Mouse (Mus musculus): ENCODE measurements at regions not wholly inside any gene's neighbourhood (a gene's known extent, or its start where the extent isn't known, plus 50 kb on each side); places are given as distances from the start of the nearest gene placed in this dataset.
A peak's percentile ranks its signal among the peaks of the same experiment; 100 is the strongest.

DNA sequence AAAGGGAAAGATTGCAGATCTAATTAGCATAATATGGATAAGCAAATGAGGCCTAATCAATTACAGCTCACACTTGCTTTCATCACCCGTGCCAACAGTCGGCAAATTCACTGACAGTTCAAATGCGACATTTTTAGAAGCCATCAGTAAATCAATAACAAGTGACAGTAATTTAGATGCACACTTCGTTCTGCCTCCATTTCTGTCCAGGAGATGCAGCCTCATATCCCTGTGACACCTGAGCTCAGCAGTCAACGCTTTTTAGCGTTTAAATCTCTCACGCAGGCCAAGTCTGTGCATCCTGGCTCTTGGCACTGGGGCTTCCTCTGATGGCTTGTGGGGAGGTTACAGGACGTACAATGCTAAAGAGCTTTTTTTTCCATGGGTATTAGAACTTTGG, 218.0 kb downstream of the Nuf2 start:
- Histone ChIP-seq H3K9ac (replicated peaks) (no peak overlapping the region), H3K4me1 (no peaks in the 10 kb centered on the region), H3K36me3 (no peaks in the 10 kb centered on the region), H3K9me3 (replicated peaks) (no peaks in the 10 kb centered on the region), H3K4me2 (no peak overlapping the region), H3K4me3 (replicated peaks) (no peak overlapping the region), H3K27me3 (replicated peaks) (no peaks in the 10 kb centered on the region), H3K27ac (replicated peaks) (no peak overlapping the region)
- no peak for ATAC-seq (ENCODE audit: low FRiP score)
- WGBS = 59% methylated on average over 8 of the region's 8 CpGs

DNA sequence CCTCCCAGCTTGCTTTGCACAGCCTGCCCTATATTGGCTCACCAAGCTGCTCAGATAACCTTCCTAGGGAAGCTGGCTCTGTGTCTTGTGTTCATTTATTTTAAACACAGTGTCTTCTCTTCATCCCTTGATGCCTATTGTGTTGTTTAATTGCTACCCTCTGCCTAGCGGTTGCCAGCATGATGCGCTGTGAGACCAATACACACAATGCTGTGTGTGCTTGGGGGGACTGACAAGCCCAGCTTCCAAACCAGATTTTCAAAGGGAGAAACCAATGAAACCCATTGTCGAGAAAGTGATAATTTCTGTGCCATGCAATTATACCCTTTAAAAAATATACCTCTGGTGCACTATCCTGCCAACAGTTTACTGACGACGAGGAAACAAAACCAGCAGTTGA, 247.8 kb downstream of the Nuf2 start:
- 82% methylated on average over 5 of the region's 5 CpGs for WGBS
- Histone ChIP-seq H3K36me3 (no peaks in the 10 kb centered on the region; the same call in 1 of the 2 replicates), H3K4me3 (replicated peaks) (no peak overlapping the region), H3K27me3 (replicated peaks) (no peaks in the 10 kb centered on the region), H3K27ac (replicated peaks) (no peak overlapping the region), H3K9ac (replicated peaks) (no peak overlapping the region), H3K4me2 (no peak overlapping the region), H3K9me3 (replicated peaks) (no peaks in the 10 kb centered on the region), H3K4me1 (no peaks in the 10 kb centered on the region)
- no peak for ATAC-seq (ENCODE audit: low FRiP score)

DNA sequence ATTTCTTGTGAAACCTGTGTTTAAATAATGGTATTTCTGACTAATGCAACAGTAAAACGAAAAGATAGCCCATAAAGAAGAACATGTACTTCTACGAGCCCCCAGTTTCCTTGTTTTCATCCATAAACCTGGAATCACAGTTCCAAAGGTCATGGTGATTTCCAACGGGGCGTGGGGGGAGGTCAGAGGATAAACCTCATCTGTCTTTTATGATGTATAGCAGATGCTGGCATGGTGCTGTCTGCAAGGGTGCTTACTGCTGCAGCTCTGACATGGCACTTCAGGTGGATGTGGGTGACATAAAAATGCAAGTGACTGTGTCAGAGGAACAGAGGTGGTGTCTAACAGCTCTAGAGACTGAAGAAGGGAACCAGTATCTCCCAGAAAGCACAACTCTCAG, 260.5 kb downstream of the Nuf2 start:
- no peak overlapping the region for H3K27ac ChIP-seq (replicated peaks)
- H3K36me3 ChIP-seq = no peaks in the 10 kb centered on the region
- no peak for ATAC-seq (ENCODE audit: low FRiP score)
- no peak overlapping the region for H3K4me3 ChIP-seq (replicated peaks)
- no peaks in the 10 kb centered on the region for H3K4me1 ChIP-seq
- 75% methylated on average over 4 of the region's 4 CpGs for WGBS
- H3K27me3 ChIP-seq (replicated peaks) = no peaks in the 10 kb centered on the region
- H3K9ac ChIP-seq (replicated peaks) = no peak overlapping the region
- H3K4me2 ChIP-seq = no peak overlapping the region
- no peaks in the 10 kb centered on the region for H3K9me3 ChIP-seq (replicated peaks)

DNA sequence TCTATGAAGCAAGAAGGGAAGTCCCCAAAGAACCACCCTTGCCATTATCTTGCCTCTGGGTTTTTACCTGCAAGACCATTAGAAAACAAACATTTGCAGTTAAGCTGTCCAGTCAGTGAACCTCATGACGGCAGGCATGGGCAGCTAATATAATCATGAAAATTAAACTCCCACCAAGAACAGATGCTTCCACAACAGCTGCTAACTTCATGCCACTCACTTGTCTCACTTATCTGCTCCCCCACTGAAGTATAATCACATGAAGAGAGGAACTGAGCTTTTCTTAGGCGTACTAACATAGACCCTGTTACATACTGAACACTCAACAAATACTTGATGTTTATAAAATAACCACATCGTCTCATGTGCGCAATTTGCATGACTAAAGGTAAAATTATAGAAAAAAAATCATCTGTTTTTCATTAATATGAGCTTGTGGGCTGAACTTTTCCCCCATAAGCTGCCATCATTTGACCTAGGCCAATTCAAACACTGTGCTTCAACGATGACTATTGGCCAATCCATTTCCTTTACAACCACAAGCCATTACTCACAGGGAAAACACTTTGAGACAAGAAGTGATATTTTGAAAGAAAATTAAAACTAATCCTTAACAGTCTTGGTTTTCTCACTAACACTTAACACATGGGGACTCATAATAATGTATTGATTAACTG, 267.1 kb downstream of the Nuf2 start:
- Histone ChIP-seq H3K4me2 (no peak overlapping the region), H3K27ac (replicated peaks) (no peak overlapping the region), H3K4me1 (0 out of 2 replicates have a peak, but pooled peaks cover 5% of the 10 kb centered on the region), H3K4me3 (replicated peaks) (no peak overlapping the region), H3K36me3 (no peaks in the 10 kb centered on the region), H3K9ac (replicated peaks) (no peak overlapping the region), H3K9me3 (replicated peaks) (no peaks in the 10 kb centered on the region), H3K27me3 (replicated peaks) (no peaks in the 10 kb centered on the region)
- ATAC-seq (ENCODE audit: low FRiP score) = no peak
- 82% methylated on average over 5 of the region's 5 CpGs for WGBS

DNA sequence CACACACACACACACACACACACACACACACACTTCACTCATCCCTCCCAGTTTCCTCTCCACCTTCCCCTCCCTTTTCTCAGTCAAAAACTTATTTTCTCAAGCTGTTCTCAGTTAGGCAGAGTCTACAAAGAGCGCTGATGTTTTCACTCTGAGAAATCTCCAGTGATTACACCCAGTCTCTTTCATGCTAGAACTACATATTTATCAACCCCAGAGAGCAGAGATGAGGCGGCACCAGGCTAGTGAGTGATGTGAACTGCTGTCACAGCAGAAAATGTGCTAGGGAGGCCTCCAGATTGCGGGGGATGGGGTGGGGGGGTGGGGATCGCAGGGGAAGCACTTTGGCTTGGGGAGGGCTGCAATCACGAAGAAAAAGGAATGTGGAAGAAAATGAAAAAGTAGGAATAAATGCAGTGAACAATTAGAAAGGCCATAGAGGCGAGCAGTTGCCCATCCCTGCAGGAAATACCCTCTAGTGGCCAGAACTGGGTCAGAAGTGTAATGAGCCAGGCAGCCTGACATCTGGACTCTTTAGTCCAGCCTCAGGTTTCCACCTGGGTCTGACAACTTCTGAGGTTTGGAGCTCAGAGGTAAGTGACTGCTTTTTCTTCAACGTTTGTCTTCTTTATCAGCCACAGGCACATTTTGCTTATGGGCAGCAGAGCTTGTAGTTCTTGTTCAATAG, 276.9 kb downstream of the Nuf2 start:
- H3K9ac ChIP-seq (replicated peaks) = no peak overlapping the region
- no peak overlapping the region for H3K4me3 ChIP-seq (replicated peaks)
- no peak overlapping the region for H3K4me2 ChIP-seq
- H3K27me3 ChIP-seq (replicated peaks) = no peaks in the 10 kb centered on the region
- no peaks in the 10 kb centered on the region for H3K36me3 ChIP-seq
- H3K9me3 ChIP-seq (replicated peaks) = no peaks in the 10 kb centered on the region
- H3K4me1 ChIP-seq = 0 out of 2 replicates have a peak, but pooled peaks cover under 1% of the 10 kb centered on the region
- ATAC-seq (ENCODE audit: low FRiP score) = no peak
- no peak overlapping the region for H3K27ac ChIP-seq (replicated peaks)
- 60% methylated on average over 7 of the region's 7 CpGs for WGBS

DNA sequence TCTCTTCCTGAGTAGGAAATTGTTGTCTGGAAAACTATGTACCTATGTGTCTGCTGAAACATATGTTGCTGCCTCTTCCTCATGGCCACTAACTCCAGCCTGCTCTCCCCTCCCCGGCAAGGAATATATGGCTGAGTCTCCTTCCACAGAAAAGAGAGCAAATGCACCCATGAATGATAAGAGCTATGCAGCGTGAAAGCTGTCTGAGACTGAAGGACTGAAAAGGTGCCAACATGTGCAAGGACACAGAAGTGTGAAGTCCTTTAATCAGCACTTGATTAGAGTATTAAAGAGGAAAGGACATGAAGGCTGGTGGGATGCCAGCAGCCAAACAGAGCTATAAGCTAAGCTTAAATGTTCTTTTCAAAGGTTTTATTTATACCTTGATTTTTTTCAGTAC, 279.1 kb downstream of the Nuf2 start:
- Histone ChIP-seq H3K4me1 (no peaks in the 10 kb centered on the region), H3K4me3 (replicated peaks) (no peak overlapping the region), H3K36me3 (no peaks in the 10 kb centered on the region), H3K4me2 (no peak overlapping the region), H3K27ac (replicated peaks) (no peak overlapping the region), H3K27me3 (replicated peaks) (no peaks in the 10 kb centered on the region), H3K9ac (replicated peaks) (no peak overlapping the region), H3K9me3 (replicated peaks) (no peaks in the 10 kb centered on the region)
- WGBS = 73% methylated on average over 2 of the region's 2 CpGs
- ATAC-seq (ENCODE audit: low FRiP score) = no peak

DNA sequence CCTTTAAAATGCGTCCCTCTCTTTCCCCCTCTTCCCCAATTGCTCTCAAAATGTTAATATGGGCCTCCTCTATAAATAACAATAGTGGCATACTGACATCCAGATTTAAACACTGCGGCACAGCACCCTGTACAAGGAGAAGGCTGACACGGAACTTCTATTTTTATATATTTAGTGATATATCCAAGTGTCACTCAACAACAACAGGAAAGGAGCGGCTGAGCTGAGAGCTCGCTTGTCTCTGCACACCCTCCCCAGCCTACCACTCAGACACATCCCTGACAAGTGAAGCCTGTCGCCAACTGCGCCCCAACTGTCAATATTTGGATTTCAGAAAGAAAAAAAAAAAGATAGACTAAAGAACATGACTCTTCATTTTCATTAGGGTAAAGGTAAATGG, 282.2 kb downstream of the Nuf2 start:
- H3K4me3 ChIP-seq (replicated peaks) = no peak overlapping the region
- no peak overlapping the region for H3K4me2 ChIP-seq
- H3K9me3 ChIP-seq (replicated peaks) = no peaks in the 10 kb centered on the region
- ATAC-seq (ENCODE audit: low FRiP score) = no peak
- no peak overlapping the region for H3K9ac ChIP-seq (replicated peaks)
- no peaks in the 10 kb centered on the region for H3K4me1 ChIP-seq
- no peaks in the 10 kb centered on the region for H3K36me3 ChIP-seq
- H3K27ac ChIP-seq (replicated peaks) = no peak overlapping the region
- no peaks in the 10 kb centered on the region for H3K27me3 ChIP-seq (replicated peaks)
- WGBS = 92% methylated on average over 7 of the region's 7 CpGs

DNA sequence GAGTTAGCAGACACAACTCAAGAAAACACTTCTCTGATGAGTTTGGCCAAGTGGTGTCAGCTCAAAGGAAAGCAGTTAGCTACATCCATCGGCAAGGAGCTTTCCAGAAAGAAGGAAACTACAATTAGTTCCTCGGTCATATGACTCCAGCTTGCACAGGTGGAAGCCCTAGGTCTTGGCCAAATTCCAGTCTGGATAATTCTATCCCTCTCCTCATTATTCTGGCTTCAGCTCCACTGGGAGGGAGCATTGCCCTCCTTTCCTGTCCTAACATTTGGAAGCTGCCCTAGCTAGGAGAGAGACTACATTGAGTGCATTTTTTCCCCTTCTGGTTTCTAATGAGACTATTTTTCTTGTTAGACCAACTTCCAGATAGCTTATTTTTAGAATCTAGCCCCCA, 290.9 kb downstream of the Nuf2 start:
- no peak overlapping the region for H3K9ac ChIP-seq (replicated peaks)
- ATAC-seq (ENCODE audit: low FRiP score) = no peak
- H3K9me3 ChIP-seq (replicated peaks) = no peaks in the 10 kb centered on the region
- H3K4me2 ChIP-seq = no peak overlapping the region
- peaks cover 5% of the 10 kb centered on the region for H3K4me1 ChIP-seq
- no peaks in the 10 kb centered on the region for H3K27me3 ChIP-seq (replicated peaks)
- WGBS = 84% methylated on average over 2 of the region's 2 CpGs
- H3K27ac ChIP-seq (replicated peaks) = no peak overlapping the region
- no peaks in the 10 kb centered on the region for H3K36me3 ChIP-seq
- no peak overlapping the region for H3K4me3 ChIP-seq (replicated peaks)

DNA sequence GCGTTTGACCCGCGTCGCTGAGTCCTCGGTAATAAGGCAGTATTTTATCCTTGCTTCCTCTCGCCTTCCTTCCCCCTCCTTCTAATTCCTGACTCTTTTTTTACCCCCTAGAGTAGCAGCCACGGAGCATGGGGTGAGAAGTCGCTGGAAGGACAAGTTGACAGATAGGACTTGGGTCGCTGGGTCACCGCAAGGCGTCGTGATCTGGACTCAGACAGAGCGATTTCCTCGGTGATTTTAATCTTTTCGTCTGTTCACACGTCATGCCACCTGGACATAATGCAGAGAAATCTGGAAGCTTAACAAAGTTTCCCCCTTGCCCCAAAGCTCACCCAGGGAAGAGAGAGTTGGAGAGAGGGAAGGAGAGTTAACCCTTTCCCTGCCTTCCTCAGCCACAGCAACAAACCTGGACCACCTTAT, 292.6 kb downstream of the Nuf2 start:
- no peaks in the 10 kb centered on the region for H3K9me3 ChIP-seq (replicated peaks)
- no peak overlapping the region for H3K27ac ChIP-seq (replicated peaks)
- ATAC-seq (ENCODE audit: low FRiP score) = no peak
- peaks cover 5% of the 10 kb centered on the region for H3K4me1 ChIP-seq
- H3K27me3 ChIP-seq (replicated peaks) = no peaks in the 10 kb centered on the region
- H3K4me3 ChIP-seq (replicated peaks) = no peak overlapping the region
- H3K36me3 ChIP-seq = no peaks in the 10 kb centered on the region
- WGBS = 14% methylated on average over 16 of the region's 16 CpGs
- H3K9ac ChIP-seq (replicated peaks) = no peak overlapping the region
- H3K4me2 ChIP-seq = peak overlapping the region; percentile 41

DNA sequence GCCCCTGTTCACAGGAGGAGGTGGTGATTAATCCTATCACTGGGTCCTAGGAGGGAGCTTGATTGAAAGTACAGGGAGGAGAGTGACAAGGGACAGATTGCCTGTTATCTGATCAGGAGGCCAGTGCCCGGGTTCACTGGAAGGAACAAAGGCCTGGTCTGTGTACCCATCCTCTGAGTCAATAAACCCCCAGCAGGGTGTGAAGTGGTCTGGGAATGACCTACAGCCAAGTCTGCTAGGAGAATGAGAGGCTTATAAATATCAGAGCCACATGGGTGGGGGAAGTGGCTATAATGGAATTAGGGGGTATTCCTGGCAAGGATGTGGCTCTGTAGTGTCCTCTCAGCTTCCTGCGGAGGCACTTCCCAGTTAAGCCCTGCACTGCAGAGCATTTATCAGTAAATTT, 296.0 kb downstream of the Nuf2 start:
- Histone ChIP-seq H3K9ac (replicated peaks) (no peak overlapping the region), H3K4me1 (peaks cover 5% of the 10 kb centered on the region), H3K4me2 (no peak overlapping the region), H3K9me3 (replicated peaks) (no peaks in the 10 kb centered on the region), H3K4me3 (replicated peaks) (no peak overlapping the region), H3K27ac (replicated peaks) (no peak overlapping the region), H3K27me3 (replicated peaks) (no peaks in the 10 kb centered on the region), H3K36me3 (no peaks in the 10 kb centered on the region)
- no peak for ATAC-seq (ENCODE audit: low FRiP score)
- 16% methylated on average over 2 of the region's 2 CpGs for WGBS

DNA sequence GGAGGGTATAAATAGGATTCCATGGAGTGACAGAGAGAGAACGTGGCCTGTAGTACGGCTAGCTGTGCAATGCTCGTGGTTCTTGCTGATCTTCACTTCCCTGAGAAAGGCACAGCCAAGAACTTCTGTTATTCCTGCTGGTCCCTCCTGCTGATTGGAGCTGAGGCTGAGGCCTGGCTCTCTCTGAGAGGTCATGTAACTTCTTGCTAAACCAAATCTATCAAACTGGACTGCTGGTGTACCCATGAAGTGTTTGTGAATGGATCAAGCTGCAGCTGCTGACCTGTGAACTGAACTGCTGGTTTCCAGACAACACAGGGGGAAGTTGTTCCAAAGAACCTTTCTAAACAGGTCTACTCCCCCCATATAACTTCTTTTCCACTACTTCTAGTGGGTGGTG, 297.9 kb downstream of the Nuf2 start:
- Histone ChIP-seq H3K4me1 (peaks cover under 1% of the 10 kb centered on the region; the same call in 1 of the 2 replicates), H3K36me3 (no peaks in the 10 kb centered on the region), H3K9me3 (replicated peaks) (no peaks in the 10 kb centered on the region), H3K27ac (replicated peaks) (no peak overlapping the region), H3K4me2 (no peak overlapping the region), H3K4me3 (replicated peaks) (no peak overlapping the region), H3K9ac (replicated peaks) (no peak overlapping the region), H3K27me3 (replicated peaks) (no peaks in the 10 kb centered on the region)
- WGBS = 81% methylated on average over 3 of the region's 3 CpGs
- ATAC-seq (ENCODE audit: low FRiP score) = no peak

DNA sequence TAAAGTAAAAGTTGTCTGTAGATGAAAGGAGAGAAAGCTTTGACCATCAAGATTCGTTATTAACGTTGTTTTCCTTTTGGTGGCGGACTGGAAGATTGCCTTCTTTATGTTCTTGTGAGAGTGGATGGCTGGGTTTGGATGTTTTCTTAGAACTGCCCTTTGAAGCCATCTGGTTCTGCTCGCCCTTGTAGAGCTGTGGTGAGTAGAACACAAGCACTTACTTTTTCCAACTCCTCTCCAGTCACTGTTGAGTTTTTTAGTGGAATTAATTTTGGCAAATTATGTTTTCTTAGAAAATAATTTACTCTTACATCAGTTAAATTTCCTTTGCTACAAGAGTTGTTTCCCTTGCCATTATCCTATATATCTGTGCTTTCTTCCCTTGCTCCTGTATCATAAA, 301.2 kb downstream of the Nuf2 start:
- Histone ChIP-seq H3K27ac (replicated peaks) (no peak overlapping the region), H3K27me3 (replicated peaks) (no peaks in the 10 kb centered on the region), H3K4me2 (no peak overlapping the region), H3K9me3 (replicated peaks) (no peaks in the 10 kb centered on the region), H3K4me1 (no peaks in the 10 kb centered on the region), H3K36me3 (no peaks in the 10 kb centered on the region), H3K4me3 (replicated peaks) (no peak overlapping the region), H3K9ac (replicated peaks) (no peak overlapping the region)
- no peak for ATAC-seq (ENCODE audit: low FRiP score)
- 77% methylated on average over 4 of the region's 4 CpGs for WGBS

Data from neural tube, embryonic 15.5 days (tissue).